Mouse (Mus musculus): ENCODE measurements around the gene H2-Ob.

GRCm38 (mm10) chr17:34215176-34215575 is 23.5 kb upstream of the H2-Ob start:
- TF ChIP-seq CTCF (IDR thresholded peaks at IDR 0.05; ENCODE audit: low read depth): no peak
- no peak for TF ChIP-seq EP300 (IDR thresholded peaks at IDR 0.05; ENCODE audit: low read depth)

All from liver, embryonic 14.5 days (tissue).